Mouse (Mus musculus): ENCODE measurements around the gene Gm5148. TPM values are rescaled to one million over a fixed set of nuclear protein-coding genes. Genes with fewer than 3 reads are reported as not detected.

The Gm5148 gene
- polyA plus RNA-seq, 1 experiment = 5.8 TPM

DNA sequence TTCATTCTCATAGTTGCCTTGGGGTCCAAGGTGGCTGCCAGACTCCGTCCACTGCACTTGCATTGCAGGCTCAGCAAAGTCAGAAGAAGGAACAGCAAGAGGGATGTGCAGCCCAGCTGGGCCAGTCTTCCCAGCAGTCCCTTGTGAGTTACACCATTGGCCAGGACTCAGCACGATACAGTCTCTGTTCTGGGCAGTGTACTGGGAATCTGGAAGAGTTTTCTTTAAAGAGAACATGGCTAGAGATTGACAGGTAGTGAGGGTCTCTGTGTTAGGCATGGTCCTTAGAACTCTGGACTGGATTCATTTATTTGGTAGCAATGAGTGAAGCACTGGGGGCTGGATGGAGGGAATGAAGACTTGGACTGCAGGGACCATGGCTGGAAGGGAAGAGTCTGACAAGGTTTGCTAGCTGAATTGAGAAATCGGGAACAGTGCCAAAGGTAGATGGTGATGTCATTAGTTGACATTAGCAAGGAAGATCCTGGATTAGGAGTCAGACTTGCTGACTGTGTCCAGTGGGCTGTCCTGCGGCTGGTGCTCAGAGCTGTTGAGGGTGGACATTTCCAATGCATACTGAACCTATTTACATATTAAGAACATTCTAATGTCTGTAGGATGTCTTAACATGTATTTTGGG lies 2.3 kb upstream of the Gm5148 start:
- Histone ChIP-seq H3K36me3 (ENCODE audit: control insufficient read depth, insufficient read depth) (no peaks in the 10 kb centered on the region), H3K27me3 (ENCODE audit: control insufficient read depth, insufficient read depth, insufficient read length) (no peaks in the 10 kb centered on the region), H3K4me3 (ENCODE audit: insufficient read depth, poor library complexity, severe bottlenecking) (no peak overlapping the region), H3ac (ENCODE audit: control insufficient read depth, insufficient read length, low read depth) (no peak overlapping the region), H3K79me2 (ENCODE audit: control insufficient read depth, insufficient read depth) (no peaks in the 10 kb centered on the region), H3K79me3 (ENCODE audit: low read depth) (no peaks in the 10 kb centered on the region)
- no peak for TF ChIP-seq MYOD1 (IDR thresholded peaks at IDR 0.05; ENCODE audit: control insufficient read depth, insufficient read length, low read depth)
- no peak for TF ChIP-seq CTCF (IDR thresholded peaks at IDR 0.05; ENCODE audit: control insufficient read depth, insufficient read depth, insufficient read length)
- no peak for TF ChIP-seq USF1 (IDR thresholded peaks at IDR 0.05; ENCODE audit: low read depth)
- TF ChIP-seq MYOG (IDR thresholded peaks at IDR 0.05; ENCODE audit: control insufficient read depth, extremely low read depth, insufficient read length) = no peak
- TF ChIP-seq MAX (IDR thresholded peaks at IDR 0.05) = no peak
- no peak for TF ChIP-seq FOSL1 (IDR thresholded peaks at IDR 0.05; ENCODE audit: insufficient read depth, low read length, poor library complexity, severe bottlenecking)
- no peak for TF ChIP-seq CEBPB (IDR thresholded peaks at IDR 0.05; ENCODE audit: low read depth)

DNA sequence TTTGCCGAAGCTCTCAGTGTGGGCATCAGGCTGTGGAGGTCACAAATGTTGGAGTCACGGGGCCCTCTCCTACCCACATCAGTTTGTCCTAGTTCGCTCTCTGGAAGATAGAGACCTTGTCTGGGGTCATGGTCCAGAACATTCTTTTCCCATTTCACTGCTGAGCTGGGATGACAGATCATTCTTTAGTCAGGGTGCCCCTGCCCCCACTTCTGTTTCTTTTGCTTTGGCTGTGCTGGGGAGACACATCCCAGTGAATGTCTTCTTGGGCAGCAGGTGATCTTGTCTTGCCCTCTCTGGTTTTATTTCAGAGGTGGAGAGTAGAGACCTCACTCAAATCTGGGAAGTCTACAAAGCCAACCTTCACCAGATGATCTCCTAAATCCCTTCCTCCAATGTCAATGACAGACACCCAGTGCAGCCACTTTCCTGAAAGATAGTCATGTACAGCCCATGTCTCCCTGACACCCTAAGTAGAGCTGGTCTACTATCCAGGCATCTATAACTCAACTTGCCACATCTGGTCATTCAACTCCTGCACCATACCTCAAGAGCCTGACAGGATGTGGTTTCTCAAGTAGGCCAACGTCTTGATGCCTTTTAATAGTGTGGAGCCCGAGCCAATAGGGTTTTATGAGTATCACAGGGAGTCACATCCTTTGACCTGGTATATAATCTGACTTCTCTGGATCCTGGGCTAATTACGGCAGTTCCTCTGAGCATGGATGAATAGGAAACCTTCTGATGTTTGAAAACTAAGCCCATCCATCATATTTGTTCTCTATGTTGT lies 851 bp upstream of the Gm5148 start:
- no peak overlapping the region for H3ac ChIP-seq (ENCODE audit: control insufficient read depth, insufficient read length, low read depth)
- no peak overlapping the region for H3K4me3 ChIP-seq (ENCODE audit: insufficient read depth, poor library complexity, severe bottlenecking)
- no peaks in the 10 kb centered on the region for H3K36me3 ChIP-seq (ENCODE audit: control insufficient read depth, insufficient read depth)
- no peaks in the 10 kb centered on the region for H3K79me2 ChIP-seq (ENCODE audit: control insufficient read depth, insufficient read depth)
- no peaks in the 10 kb centered on the region for H3K79me3 ChIP-seq (ENCODE audit: low read depth)
- TF ChIP-seq FOSL1 (IDR thresholded peaks at IDR 0.05; ENCODE audit: insufficient read depth, low read length, poor library complexity, severe bottlenecking) (no peak), MYOD1 (IDR thresholded peaks at IDR 0.05; ENCODE audit: control insufficient read depth, insufficient read length, low read depth) (no peak), CEBPB (IDR thresholded peaks at IDR 0.05; ENCODE audit: low read depth) (no peak), MAX (IDR thresholded peaks at IDR 0.05) (no peak), USF1 (IDR thresholded peaks at IDR 0.05; ENCODE audit: low read depth) (no peak), MYOG (IDR thresholded peaks at IDR 0.05; ENCODE audit: control insufficient read depth, extremely low read depth, insufficient read length) (no peak), CTCF (IDR thresholded peaks at IDR 0.05; ENCODE audit: control insufficient read depth, insufficient read depth, insufficient read length) (no peak)
- H3K27me3 ChIP-seq (ENCODE audit: control insufficient read depth, insufficient read depth, insufficient read length) = no peaks in the 10 kb centered on the region

DNA sequence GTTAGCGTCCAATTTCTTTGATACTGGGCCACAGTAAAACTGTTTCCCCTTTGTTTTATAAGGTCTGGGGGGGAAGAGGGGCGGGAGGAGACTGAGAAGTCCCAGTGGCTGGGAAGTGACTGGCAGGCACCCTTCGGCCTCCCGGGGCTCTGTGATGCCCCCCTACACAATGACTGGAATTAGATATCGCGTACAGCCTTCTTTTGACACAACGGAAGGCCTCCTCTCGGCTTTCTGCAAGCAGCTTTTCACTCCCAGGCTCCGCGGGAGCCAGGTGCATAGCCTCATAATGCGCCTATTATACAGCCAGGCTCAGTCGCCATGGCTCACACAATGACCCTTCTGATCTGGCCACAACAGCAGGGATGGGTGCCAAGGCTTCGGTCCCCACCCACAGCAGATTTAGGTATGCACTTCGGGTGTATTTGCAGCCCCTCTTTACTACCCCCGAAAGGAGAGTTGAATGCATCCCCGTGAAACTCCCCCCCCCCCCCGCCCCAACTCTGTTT lies 574 bp downstream of the Gm5148 start:
- no peak overlapping the region for H3ac ChIP-seq (ENCODE audit: control insufficient read depth, insufficient read length, low read depth)
- no peaks in the 10 kb centered on the region for H3K79me2 ChIP-seq (ENCODE audit: control insufficient read depth, insufficient read depth)
- H3K79me3 ChIP-seq (ENCODE audit: low read depth) = no peaks in the 10 kb centered on the region
- TF ChIP-seq FOSL1 (IDR thresholded peaks at IDR 0.05; ENCODE audit: insufficient read depth, low read length, poor library complexity, severe bottlenecking) (no peak), CEBPB (IDR thresholded peaks at IDR 0.05; ENCODE audit: low read depth) (no peak), MYOD1 (IDR thresholded peaks at IDR 0.05; ENCODE audit: control insufficient read depth, insufficient read length, low read depth) (no peak), MAX (IDR thresholded peaks at IDR 0.05) (no peak), MYOG (IDR thresholded peaks at IDR 0.05; ENCODE audit: control insufficient read depth, extremely low read depth, insufficient read length) (no peak), CTCF (IDR thresholded peaks at IDR 0.05; ENCODE audit: control insufficient read depth, insufficient read depth, insufficient read length) (no peak), USF1 (IDR thresholded peaks at IDR 0.05; ENCODE audit: low read depth) (no peak)
- no peak overlapping the region for H3K4me3 ChIP-seq (ENCODE audit: insufficient read depth, poor library complexity, severe bottlenecking)
- H3K36me3 ChIP-seq (ENCODE audit: control insufficient read depth, insufficient read depth) = no peaks in the 10 kb centered on the region
- H3K27me3 ChIP-seq (ENCODE audit: control insufficient read depth, insufficient read depth, insufficient read length) = no peaks in the 10 kb centered on the region

DNA sequence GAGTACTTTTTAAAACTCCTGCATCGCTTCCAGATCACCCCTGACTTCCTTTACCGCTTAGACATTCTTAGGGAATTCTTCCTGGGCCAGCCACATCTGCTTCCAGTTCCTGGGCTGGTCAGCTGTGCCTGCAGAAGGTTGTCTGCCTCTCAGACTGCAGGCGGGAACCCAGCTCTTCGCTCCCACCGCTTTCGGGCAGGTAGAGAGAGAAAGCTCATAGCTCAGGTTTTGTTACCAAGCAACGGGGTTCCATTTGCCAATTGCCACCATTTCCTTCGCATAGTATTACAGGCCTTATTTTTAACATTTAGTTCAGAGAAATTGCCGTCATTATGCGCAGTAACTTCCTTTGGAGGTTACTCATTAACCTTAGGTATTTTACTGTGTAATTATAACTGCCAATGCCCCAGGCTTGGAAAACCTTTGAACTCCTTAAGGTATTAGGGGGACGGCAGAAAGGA lies 1.2 kb downstream of the Gm5148 start:
- Histone ChIP-seq H3K4me3 (ENCODE audit: insufficient read depth, poor library complexity, severe bottlenecking) (no peak overlapping the region), H3K79me2 (ENCODE audit: control insufficient read depth, insufficient read depth) (no peaks in the 10 kb centered on the region), H3ac (ENCODE audit: control insufficient read depth, insufficient read length, low read depth) (no peak overlapping the region), H3K27me3 (ENCODE audit: control insufficient read depth, insufficient read depth, insufficient read length) (no peaks in the 10 kb centered on the region), H3K79me3 (ENCODE audit: low read depth) (no peaks in the 10 kb centered on the region), H3K36me3 (ENCODE audit: control insufficient read depth, insufficient read depth) (no peaks in the 10 kb centered on the region)
- TF ChIP-seq USF1 (IDR thresholded peaks at IDR 0.05; ENCODE audit: low read depth) (no peak), MYOG (IDR thresholded peaks at IDR 0.05; ENCODE audit: control insufficient read depth, extremely low read depth, insufficient read length) (no peak), MAX (IDR thresholded peaks at IDR 0.05) (no peak), MYOD1 (IDR thresholded peaks at IDR 0.05; ENCODE audit: control insufficient read depth, insufficient read length, low read depth) (no peak), CTCF (IDR thresholded peaks at IDR 0.05; ENCODE audit: control insufficient read depth, insufficient read depth, insufficient read length) (no peak), CEBPB (IDR thresholded peaks at IDR 0.05; ENCODE audit: low read depth) (no peak), FOSL1 (IDR thresholded peaks at IDR 0.05; ENCODE audit: insufficient read depth, low read length, poor library complexity, severe bottlenecking) (no peak)

DNA sequence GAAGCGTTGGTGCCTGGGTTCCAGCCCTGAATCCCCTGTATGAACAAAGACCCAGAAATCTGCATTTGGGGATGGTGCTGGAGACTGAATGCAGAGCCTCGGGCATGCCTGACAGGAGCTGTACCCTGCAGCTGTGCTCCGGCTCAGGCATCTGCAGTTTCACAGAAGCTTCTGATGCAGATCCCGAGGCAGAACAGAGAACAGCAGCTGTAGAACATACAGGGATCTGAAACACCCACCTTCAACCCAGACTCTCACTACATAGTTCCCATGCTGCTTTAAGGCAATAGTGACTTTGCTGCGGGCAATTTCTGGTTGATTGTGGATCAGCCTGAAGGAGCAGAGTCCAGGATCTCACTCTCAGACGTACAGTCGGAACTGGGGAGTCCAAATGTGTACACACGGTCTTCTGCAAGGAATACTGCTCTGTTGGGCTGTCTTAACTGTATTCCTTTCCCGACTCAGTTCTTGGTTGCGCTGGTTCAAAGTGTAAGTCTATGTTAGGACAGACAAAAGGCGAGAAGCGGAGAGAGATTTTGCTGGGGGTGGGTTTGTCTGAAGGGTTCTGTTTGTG lies 1.7 kb downstream of the Gm5148 start:
- no peaks in the 10 kb centered on the region for H3K79me2 ChIP-seq (ENCODE audit: control insufficient read depth, insufficient read depth)
- TF ChIP-seq USF1 (IDR thresholded peaks at IDR 0.05; ENCODE audit: low read depth) (no peak), MYOD1 (IDR thresholded peaks at IDR 0.05; ENCODE audit: control insufficient read depth, insufficient read length, low read depth) (no peak), FOSL1 (IDR thresholded peaks at IDR 0.05; ENCODE audit: insufficient read depth, low read length, poor library complexity, severe bottlenecking) (no peak), CEBPB (IDR thresholded peaks at IDR 0.05; ENCODE audit: low read depth) (no peak), MAX (IDR thresholded peaks at IDR 0.05) (no peak)
- no peaks in the 10 kb centered on the region for H3K36me3 ChIP-seq (ENCODE audit: control insufficient read depth, insufficient read depth)
- no peaks in the 10 kb centered on the region for H3K27me3 ChIP-seq (ENCODE audit: control insufficient read depth, insufficient read depth, insufficient read length)
- no peak overlapping the region for H3ac ChIP-seq (ENCODE audit: control insufficient read depth, insufficient read length, low read depth)
- no peaks in the 10 kb centered on the region for H3K79me3 ChIP-seq (ENCODE audit: low read depth)
- H3K4me3 ChIP-seq (ENCODE audit: insufficient read depth, poor library complexity, severe bottlenecking) = no peak overlapping the region

Measured in C2C12 (cell line).